Mouse (Mus musculus) lung, embryonic 14.5 days (tissue): ENCODE measurements around the gene Gm20388. TPM values are rescaled to one million over a fixed set of nuclear protein-coding genes. Genes with fewer than 3 reads are reported as not detected.
A peak's percentile ranks its signal among the peaks of the same experiment; 100 is the strongest.

ENCODE experiments used
- ATAC-seq: fragments of 200-750 bp; cut with Nextera tagmentation; 2 replicates; pipeline ENCODE4 v1.8.0; 2017; ENCODE audit warnings: mild to moderate bottlenecking, moderate TSS enrichment, moderate library complexity; ENCODE audit not compliant: insufficient read depth
- DNase-seq: peaks from one replicate; pipeline ENCODE4 v3.0.0-alpha.2; 2015
- H3K27ac ChIP-seq: fragments of 300-500 bp; sonication (generic); 2 replicates; pipeline ENCODE4 v1.5.1; 2014; ENCODE audit warnings: low read depth, mild to moderate bottlenecking, moderate library complexity
- H3K27me3 ChIP-seq: fragments of 300-500 bp; sonication (generic); 2 replicates; pipeline ENCODE4 v1.6.1; 2014; ENCODE audit warnings: low read length, control low read depth; ENCODE audit not compliant: insufficient read depth
- H3K36me3 ChIP-seq: fragments of 300-500 bp; sonication (generic); 2 replicates; pipeline ENCODE4 v1.6.1; 2014; ENCODE audit warnings: control low read depth; ENCODE audit not compliant: insufficient read depth
- H3K4me1 ChIP-seq: fragments of 300-500 bp; sonication (generic); 2 replicates; pipeline ENCODE4 v1.6.1; 2014; ENCODE audit warnings: antibody characterized with exemption, control low read depth; ENCODE audit not compliant: insufficient read depth
- H3K4me2 ChIP-seq: fragments of 300-500 bp; sonication (generic); 2 replicates; pipeline ENCODE4 v1.6.1; 2014; ENCODE audit warnings: mild to moderate bottlenecking
- H3K4me3 ChIP-seq: fragments of 300-500 bp; sonication (generic); 2 replicates; pipeline ENCODE4 v1.5.1; 2014; ENCODE audit warnings: low read depth, low read length
- H3K9ac ChIP-seq: fragments of 300-500 bp; sonication (generic); 2 replicates; pipeline ENCODE4 v1.6.1; 2014
- H3K9me3 ChIP-seq: fragments of 300-500 bp; sonication (generic); 2 replicates; pipeline ENCODE4 v1.6.1; 2016; ENCODE audit warnings: low read depth, low read length, control low read depth
- CTCF ChIP-seq: IDR thresholded peaks from 2 replicates; pipeline ENCODE4 v1.5.1; 2016; ENCODE audit warnings: antibody characterized with exemption, low read depth
- WGBS: fragments of 180-500 bp; shearing (Covaris S2); extraction: QIAGEN DNeasy Blood & Tissue Kit; methylation state at CpG from one replicate; pipeline ENCODE4 v1.1.7; 2014; 5-methylcytosine and 5-hydroxymethylcytosine counted together
- polyA plus RNA-seq: library from polyadenylated mRNA; unstranded; fragments of >200 nt; fragmentation: Nextera tagmentation; extraction: Ambion mirVana; gene quantifications from 2 replicates; pipeline ENCODE4 v1.2.1, GENCODE M21; 2014

The Gm20388 gene
- polyA plus RNA-seq, 1 experiment from 2014 or later, result not detected

DNA sequence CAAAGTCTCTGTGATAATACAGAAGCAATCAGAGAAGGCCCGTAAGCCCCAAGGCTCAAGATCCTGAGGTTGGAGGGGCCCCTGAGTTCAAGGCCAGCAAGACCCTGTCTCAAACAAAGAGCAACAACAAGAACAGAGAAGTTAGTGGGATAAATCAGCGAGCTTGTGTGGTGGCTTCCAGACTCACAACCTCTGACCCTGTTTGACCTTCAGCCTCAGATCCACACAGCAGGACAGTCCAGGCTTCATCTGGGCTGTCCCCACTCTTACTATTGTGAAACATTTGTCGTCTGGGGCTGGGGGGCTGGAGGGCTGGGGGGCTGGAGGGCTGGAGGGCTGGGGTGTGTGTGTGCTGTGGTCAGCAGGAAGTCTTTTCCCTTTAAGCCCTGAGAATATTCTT, 468.4 kb downstream of the Gm20388 start:
- ATAC-seq (no peak), DNase-seq (no peak)
- no peak overlapping the region for H3K27ac ChIP-seq
- H3K27me3 ChIP-seq, result no peaks in the 10 kb centered on the region
- H3K4me2 ChIP-seq, result no peak overlapping the region
- no peaks in the 10 kb centered on the region for H3K36me3 ChIP-seq
- WGBS, result 65% methylated on average over 3 of the region's 3 CpGs
- no peaks in the 10 kb centered on the region for H3K9me3 ChIP-seq
- H3K4me1 ChIP-seq, result peaks cover 65% of the 10 kb centered on the region
- no peak overlapping the region for H3K9ac ChIP-seq
- TF ChIP-seq CTCF, result no peak
- no peak overlapping the region for H3K4me3 ChIP-seq

DNA sequence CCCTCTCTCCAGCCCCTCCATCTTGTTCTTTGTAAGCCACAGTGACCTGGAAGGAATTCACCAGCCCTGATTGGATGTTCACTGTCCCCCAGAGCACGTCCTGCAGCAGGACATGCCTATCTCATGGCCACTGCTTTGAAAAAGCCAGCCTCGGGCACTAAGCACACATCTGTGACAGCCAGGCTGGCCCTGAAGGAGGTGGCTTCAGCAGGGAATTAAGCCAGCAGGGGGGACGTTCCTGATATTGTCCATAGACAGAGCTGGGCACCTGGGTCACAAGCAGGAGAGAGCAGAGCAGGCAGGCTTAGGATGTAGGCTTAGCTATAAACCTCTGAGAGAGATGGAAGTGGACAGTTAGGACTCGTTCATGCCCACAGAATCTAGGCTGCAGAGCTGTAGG, 471.2 kb downstream of the Gm20388 start:
- WGBS, result 40% methylated on average over 4 of the region's 4 CpGs
- H3K9me3 ChIP-seq, result no peaks in the 10 kb centered on the region
- DNase-seq (no peak), ATAC-seq (no peak)
- no peak for TF ChIP-seq CTCF
- no peak overlapping the region for H3K9ac ChIP-seq
- no peaks in the 10 kb centered on the region for H3K36me3 ChIP-seq
- peaks cover 41% of the 10 kb centered on the region for H3K4me1 ChIP-seq
- no peak overlapping the region for H3K4me3 ChIP-seq
- peak overlapping the region; percentile 93 for H3K27ac ChIP-seq
- no peaks in the 10 kb centered on the region for H3K27me3 ChIP-seq
- H3K4me2 ChIP-seq, result no peak overlapping the region

DNA sequence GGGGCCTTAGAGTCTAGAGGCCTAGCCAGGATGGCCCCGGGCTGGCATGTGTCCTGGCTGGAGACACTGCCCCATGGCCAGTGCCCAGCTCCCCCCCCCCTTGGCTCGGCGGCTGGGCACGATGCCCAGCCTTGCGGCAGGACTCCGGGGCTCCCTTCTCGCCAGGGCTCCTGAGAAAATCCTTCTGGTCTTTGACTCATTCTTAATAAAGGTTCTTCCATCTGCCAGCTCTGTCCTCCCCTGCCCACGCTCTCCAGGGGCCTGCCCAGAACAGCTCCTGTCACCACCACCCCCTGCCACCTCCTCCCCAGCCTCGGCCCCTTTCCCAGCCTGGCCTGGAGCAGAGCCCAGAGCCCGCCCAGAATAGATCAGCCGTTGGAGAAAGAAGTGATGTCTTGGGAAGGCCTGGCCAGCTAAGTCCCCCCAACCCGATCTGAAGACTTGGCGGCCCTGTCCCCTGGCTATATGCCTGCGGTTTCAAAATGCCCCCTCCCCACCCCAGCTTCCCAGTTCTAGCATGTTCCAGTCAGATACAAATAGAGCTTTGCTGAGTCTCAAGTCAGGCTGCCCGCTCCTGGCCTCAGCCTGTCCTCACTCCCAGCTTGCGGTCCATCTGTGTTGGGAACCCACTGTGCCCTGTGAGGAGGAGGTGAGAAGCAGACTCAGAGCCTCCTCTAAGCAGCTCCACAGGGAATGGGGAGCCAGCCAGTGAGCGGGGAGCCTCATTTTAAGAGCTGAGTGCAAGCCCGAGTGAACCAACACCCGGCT, 472.0 kb downstream of the Gm20388 start:
- Histone ChIP-seq H3K36me3 (no peaks in the 10 kb centered on the region), H3K27ac (peak overlapping the region; percentile 93), H3K4me3 (no peak overlapping the region), H3K9me3 (no peaks in the 10 kb centered on the region), H3K9ac (peak overlapping the region; percentile 26), H3K27me3 (no peaks in the 10 kb centered on the region), H3K4me1 (peaks cover 33% of the 10 kb centered on the region), H3K4me2 (peak overlapping the region; percentile 33; the same call in 1 of the 2 replicates)
- peak; percentile 88 for ATAC-seq
- no peak for TF ChIP-seq CTCF
- WGBS, result 39% methylated on average over 19 of the region's 19 CpGs
- peak; percentile 90 for DNase-seq

DNA sequence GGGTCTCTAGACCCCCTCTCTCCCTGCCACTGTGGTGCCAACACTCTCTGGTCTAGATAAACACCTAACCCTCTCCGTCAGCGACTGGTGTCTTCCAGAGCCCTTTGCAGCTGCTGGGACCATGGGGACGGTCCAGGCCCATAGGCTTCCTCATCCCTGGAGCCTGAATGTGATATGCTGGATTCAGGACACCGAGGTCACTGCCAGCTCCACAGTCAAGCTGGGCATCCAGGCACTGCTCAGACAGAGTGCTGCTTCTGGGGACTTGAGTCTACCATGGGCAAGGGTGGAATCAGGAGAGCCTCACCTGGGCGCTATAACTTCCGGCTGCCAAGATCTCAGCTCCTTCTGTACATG, 472.5 kb downstream of the Gm20388 start:
- Histone ChIP-seq H3K9me3 (no peaks in the 10 kb centered on the region), H3K27ac (peak overlapping the region; percentile 93), H3K9ac (peak overlapping the region; percentile 26), H3K4me3 (no peak overlapping the region), H3K4me2 (peak overlapping the region; percentile 33; the same call in 1 of the 2 replicates), H3K4me1 (peaks cover 27% of the 10 kb centered on the region), H3K27me3 (no peaks in the 10 kb centered on the region), H3K36me3 (no peaks in the 10 kb centered on the region)
- WGBS, result 56% methylated on average over 6 of the region's 6 CpGs
- DNase-seq, result no peak
- no peak for TF ChIP-seq CTCF
- peak; percentile 10; the same call in 1 of the 2 replicates for ATAC-seq

DNA sequence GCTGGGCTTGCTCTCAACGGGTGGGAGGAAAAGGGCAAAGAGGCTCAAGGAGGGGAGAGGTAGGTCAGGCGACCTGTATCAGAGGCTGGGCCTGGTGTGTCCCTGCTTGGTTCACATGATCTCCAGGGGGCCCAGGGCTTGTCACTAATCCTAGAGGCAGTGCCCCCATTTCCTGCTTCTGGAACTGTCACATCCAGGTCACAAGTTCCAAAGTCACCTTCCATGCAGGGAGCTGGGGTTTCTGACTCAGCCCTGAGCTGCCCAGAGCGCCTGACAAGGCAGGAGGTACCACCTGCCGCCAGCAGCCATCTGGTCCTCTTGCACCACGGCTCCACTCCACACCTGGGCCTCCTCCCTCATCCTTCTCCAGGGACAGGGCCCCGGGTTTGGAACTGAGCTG, 473.1 kb downstream of the Gm20388 start:
- Histone ChIP-seq H3K4me1 (peaks cover 22% of the 10 kb centered on the region), H3K4me2 (no peak overlapping the region), H3K9ac (peak overlapping the region; percentile 26; the same call in 1 of the 2 replicates), H3K4me3 (no peak overlapping the region), H3K27me3 (no peaks in the 10 kb centered on the region), H3K36me3 (no peaks in the 10 kb centered on the region), H3K27ac (peak overlapping the region; percentile 93), H3K9me3 (no peaks in the 10 kb centered on the region)
- no peak for DNase-seq
- no peak for TF ChIP-seq CTCF
- ATAC-seq, result no peak
- 45% methylated on average over 6 of the region's 6 CpGs for WGBS

DNA sequence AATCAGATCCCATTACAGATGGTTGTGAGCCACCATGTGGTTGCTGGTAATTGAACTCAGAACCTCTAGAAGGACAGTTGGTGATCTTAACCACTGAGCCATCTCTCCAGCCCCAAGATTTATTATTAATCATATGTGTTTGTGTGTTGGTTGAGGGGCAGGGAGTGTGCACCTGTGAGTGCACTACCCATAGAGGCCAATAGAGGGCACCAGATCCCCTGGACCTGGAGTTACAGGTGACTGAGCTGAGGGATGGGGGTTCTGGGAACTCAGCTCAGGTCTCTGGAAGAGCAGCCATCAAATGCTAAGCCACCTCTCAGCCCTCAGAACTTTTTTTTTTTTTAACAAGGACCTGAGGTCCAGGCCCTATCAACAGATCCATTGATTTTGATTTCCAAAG, 474.1 kb downstream of the Gm20388 start:
- no peak overlapping the region for H3K4me3 ChIP-seq
- DNase-seq (no peak), ATAC-seq (no peak)
- peak; percentile 51 for TF ChIP-seq CTCF
- H3K4me1 ChIP-seq, result peaks cover 21% of the 10 kb centered on the region
- H3K4me2 ChIP-seq, result no peak overlapping the region
- H3K36me3 ChIP-seq, result no peaks in the 10 kb centered on the region
- no peaks in the 10 kb centered on the region for H3K27me3 ChIP-seq
- no peaks in the 10 kb centered on the region for H3K9me3 ChIP-seq
- H3K27ac ChIP-seq, result no peak overlapping the region
- H3K9ac ChIP-seq, result no peak overlapping the region

DNA sequence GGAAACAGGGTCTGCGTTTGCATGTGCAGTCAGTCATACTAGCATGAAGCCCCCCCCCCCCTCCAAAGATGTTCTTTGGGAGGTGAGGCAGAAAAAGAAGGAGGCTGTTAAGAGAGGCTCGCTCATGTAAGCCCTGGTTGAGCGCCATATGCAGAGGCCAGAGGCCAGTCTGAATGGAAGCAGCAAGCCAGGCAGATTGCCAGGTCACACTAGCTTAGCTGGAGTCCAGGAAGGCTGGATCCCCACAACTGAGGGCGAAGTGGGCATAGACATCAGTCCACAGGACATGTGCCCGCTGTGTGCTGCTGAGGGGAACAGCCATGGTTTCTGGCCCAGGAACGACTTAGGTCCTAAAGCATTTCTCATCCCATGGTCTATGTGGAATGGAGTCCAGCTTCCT, 477.6 kb downstream of the Gm20388 start:
- Histone ChIP-seq H3K4me2 (no peak overlapping the region), H3K9me3 (no peaks in the 10 kb centered on the region), H3K4me1 (peaks cover 11% of the 10 kb centered on the region), H3K36me3 (no peaks in the 10 kb centered on the region), H3K4me3 (no peak overlapping the region), H3K9ac (no peak overlapping the region), H3K27me3 (no peaks in the 10 kb centered on the region), H3K27ac (no peak overlapping the region)
- no peak for TF ChIP-seq CTCF
- no peak for ATAC-seq
- peak; percentile 50 for DNase-seq
- WGBS, result 81% methylated on average over 6 of the region's 6 CpGs
